Mouse (Mus musculus): ENCODE data around the gene Cand1. TPM values are rescaled to one million over a fixed set of nuclear protein-coding genes. Genes with fewer than 3 reads are reported as not detected.

Cand1 gene
- polyA plus RNA-seq, 1 experiment from 2014 or later, result 50.7 TPM

DNA sequence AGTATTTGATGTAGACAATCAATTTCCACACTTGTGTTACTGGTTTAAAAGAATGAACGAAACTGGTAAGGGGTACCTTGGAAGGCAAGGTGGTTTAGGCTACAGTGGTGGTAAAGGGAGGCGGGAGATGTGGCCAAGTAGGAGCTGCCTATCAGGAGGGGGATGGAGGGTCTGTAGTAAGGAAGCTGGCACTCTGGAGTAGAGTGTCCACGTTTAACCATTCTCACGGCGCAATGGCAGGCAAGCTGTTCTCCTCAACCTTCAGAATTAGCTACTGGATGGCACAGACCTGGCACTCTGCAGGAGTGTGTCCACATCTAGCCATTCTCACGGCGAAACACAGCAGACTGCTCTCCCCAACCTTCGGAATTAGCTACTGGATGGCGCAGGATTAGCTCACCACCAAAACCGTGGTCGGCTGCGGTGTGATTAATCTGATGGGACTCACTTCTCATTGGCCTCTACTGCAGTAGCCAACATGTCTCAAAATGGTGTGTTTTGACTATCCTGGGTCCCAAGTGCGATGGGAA lies 42.2 kb downstream of the Cand1 start:
- Histone ChIP-seq H3K4me3 (ENCODE audit: low read length) (no peak overlapping the region), H3K27me3 (ENCODE audit: insufficient read depth, low read length) (no peaks in the 10 kb centered on the region), H3K9ac (replicated peaks; ENCODE audit: low read length) (no peak overlapping the region), H3K4me2 (replicated peaks; ENCODE audit: low read depth, low read length) (no peak overlapping the region), H3K27ac (ENCODE audit: low read length) (no peak overlapping the region), H3K4me1 (ENCODE audit: insufficient read depth, low read length) (no peaks in the 10 kb centered on the region), H3K9me3 (ENCODE audit: low read length) (no peaks in the 10 kb centered on the region), H3K36me3 (ENCODE audit: insufficient read depth, low read length) (peaks cover 33% of the 10 kb centered on the region)
- 0 out of 2 replicates have a peak, but pooled peaks have one; percentile 49 for ATAC-seq (ENCODE audit: low FRiP score, low TSS enrichment)
- WGBS, result 98% methylated on average over 13 of the region's 13 CpGs

DNA sequence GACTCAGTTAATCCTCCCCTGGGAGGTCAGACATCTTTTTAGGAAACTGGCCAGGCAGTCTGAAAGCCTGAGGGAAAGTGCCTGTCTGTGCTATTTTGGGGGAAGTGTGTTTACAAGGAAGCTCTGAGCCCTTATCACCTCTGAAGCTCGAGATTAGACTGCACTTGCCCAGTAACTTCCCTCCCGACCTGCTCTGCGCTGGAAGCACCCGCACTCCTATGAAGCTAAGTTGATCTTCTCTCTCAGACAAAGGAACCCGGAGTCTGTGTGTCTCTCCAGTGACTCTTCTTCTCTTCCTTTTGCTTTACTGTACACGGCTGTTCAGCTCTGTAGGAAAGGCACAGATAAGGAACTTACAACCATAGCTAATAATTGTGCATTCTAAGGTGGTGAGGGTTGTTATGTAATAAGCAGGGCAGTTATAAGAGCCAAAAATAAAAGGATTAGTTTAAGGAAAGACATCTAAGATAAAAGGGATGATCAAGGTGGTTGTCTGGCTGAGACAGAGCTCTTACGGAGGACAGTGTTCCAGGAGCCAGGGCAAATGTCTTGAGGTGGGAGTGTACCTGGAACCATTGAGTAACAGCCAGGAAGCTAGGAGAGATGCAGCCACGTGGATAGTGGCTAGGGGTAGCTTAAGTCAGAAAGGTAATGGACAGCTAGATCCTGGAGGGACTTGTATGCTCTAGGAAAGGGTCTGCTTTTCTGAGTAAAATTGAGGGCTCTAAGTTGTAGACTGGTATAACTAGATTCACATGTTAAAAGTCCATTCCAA lies 47.1 kb downstream of the Cand1 start:
- no peaks in the 10 kb centered on the region for H3K9me3 ChIP-seq (ENCODE audit: low read length)
- H3K9ac ChIP-seq (replicated peaks; ENCODE audit: low read length), result no peak overlapping the region
- H3K27ac ChIP-seq (ENCODE audit: low read length), result no peak overlapping the region
- no peak overlapping the region for H3K4me3 ChIP-seq (ENCODE audit: low read length)
- no peak for ATAC-seq (ENCODE audit: low FRiP score, low TSS enrichment)
- H3K36me3 ChIP-seq (ENCODE audit: insufficient read depth, low read length), result peaks cover 3% of the 10 kb centered on the region
- H3K4me2 ChIP-seq (replicated peaks; ENCODE audit: low read depth, low read length), result no peak overlapping the region
- H3K27me3 ChIP-seq (ENCODE audit: insufficient read depth, low read length), result no peaks in the 10 kb centered on the region
- no peaks in the 10 kb centered on the region for H3K4me1 ChIP-seq (ENCODE audit: insufficient read depth, low read length)
- WGBS, result 57% methylated on average over 8 of the region's 8 CpGs

DNA sequence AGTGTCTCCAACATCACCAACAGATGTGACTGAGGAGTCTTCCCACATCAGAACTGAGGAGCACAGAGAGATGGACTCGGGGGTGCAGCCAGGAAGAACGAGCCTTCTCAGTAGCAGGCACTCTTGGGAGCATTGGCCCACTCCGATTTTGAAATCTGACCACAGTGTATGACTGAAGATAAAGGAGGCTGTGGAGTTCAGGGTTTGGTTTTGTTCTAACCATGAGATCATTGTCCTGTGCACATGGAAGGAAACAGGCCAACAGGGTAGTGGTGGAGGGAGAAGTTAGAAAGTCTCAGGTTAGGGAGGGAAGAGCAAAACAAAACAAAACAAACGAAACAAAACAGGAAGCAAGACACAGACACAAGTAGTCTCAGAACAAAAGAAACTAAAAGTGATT lies 52.1 kb downstream of the Cand1 start:
- no peak overlapping the region for H3K4me3 ChIP-seq (ENCODE audit: low read length)
- H3K9ac ChIP-seq (replicated peaks; ENCODE audit: low read length), result no peak overlapping the region
- no peaks in the 10 kb centered on the region for H3K36me3 ChIP-seq (ENCODE audit: insufficient read depth, low read length)
- H3K9me3 ChIP-seq (ENCODE audit: low read length), result peaks cover 4% of the 10 kb centered on the region; the same call in 1 of the 2 replicates
- H3K27me3 ChIP-seq (ENCODE audit: insufficient read depth, low read length), result no peaks in the 10 kb centered on the region
- H3K4me1 ChIP-seq (ENCODE audit: insufficient read depth, low read length), result no peaks in the 10 kb centered on the region
- H3K27ac ChIP-seq (ENCODE audit: low read length), result no peak overlapping the region
- no peak for ATAC-seq (ENCODE audit: low FRiP score, low TSS enrichment)
- WGBS, result 61% methylated on average over 4 of the region's 4 CpGs
- H3K4me2 ChIP-seq (replicated peaks; ENCODE audit: low read depth, low read length), result no peak overlapping the region

DNA sequence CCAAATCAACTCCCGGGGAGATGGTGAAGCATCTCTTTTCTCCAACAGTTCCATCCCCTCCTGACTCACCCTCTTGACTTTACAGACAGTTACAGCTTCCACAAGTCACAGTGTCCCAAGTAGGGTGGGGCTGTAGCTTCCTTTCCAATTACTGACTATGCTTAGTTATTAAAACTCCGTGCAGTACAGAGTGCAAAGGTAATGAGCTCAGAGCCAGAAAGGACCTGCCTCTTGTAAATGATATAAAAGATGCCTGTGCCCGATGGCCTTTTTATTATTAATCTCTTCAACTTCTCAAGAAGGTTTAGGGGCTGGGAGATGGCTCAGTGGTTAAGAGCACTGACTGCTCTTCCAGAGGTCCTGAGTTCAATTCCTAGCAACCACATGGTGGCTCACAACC lies 70.2 kb downstream of the Cand1 start:
- 78% methylated on average over 3 of the region's 3 CpGs for WGBS
- ATAC-seq (ENCODE audit: low FRiP score, low TSS enrichment), result no peak
- H3K4me1 ChIP-seq (ENCODE audit: insufficient read depth, low read length), result no peaks in the 10 kb centered on the region

DNA sequence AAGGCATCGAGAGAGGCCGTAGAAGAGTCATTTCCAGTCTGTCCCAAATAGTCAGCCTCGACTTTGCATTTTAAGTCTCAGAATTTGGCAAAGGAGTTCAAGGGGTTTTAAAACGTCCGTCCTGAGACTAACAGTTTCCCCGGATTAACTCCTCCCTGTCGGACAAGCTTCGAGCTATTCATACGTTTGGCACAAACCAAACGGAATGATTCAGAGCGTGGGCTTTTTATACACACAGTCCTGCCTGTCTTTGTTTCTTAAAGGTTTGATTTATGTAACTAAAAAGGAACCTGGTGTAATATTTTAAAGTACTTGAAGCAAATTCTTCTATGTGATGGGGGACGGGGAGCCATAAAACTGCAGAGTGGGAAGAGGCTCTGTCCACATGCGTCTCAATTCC lies 70.6 kb downstream of the Cand1 start:
- no peaks in the 10 kb centered on the region for H3K27me3 ChIP-seq (ENCODE audit: insufficient read depth, low read length)
- ATAC-seq (ENCODE audit: low FRiP score, low TSS enrichment), result no peak
- no peaks in the 10 kb centered on the region for H3K4me1 ChIP-seq (ENCODE audit: insufficient read depth, low read length)
- H3K9me3 ChIP-seq (ENCODE audit: low read length), result peaks cover 4% of the 10 kb centered on the region
- H3K27ac ChIP-seq (ENCODE audit: low read length), result no peak overlapping the region
- H3K4me2 ChIP-seq (replicated peaks; ENCODE audit: low read depth, low read length), result no peak overlapping the region
- WGBS, result 61% methylated on average over 13 of the region's 13 CpGs
- no peak overlapping the region for H3K9ac ChIP-seq (replicated peaks; ENCODE audit: low read length)
- H3K4me3 ChIP-seq (ENCODE audit: low read length), result no peak overlapping the region
- H3K36me3 ChIP-seq (ENCODE audit: insufficient read depth, low read length), result no peaks in the 10 kb centered on the region

More for the DNA sequence above, 70.2 kb downstream of the Cand1 start:
- Histone ChIP-seq H3K27me3 (ENCODE audit: insufficient read depth, low read length) (no peaks in the 10 kb centered on the region), H3K4me2 (replicated peaks; ENCODE audit: low read depth, low read length) (no peak overlapping the region), H3K9me3 (ENCODE audit: low read length) (peaks cover 4% of the 10 kb centered on the region), H3K36me3 (ENCODE audit: insufficient read depth, low read length) (no peaks in the 10 kb centered on the region), H3K9ac (replicated peaks; ENCODE audit: low read length) (no peak overlapping the region), H3K4me3 (ENCODE audit: low read length) (no peak overlapping the region), H3K27ac (ENCODE audit: low read length) (no peak overlapping the region)

DNA sequence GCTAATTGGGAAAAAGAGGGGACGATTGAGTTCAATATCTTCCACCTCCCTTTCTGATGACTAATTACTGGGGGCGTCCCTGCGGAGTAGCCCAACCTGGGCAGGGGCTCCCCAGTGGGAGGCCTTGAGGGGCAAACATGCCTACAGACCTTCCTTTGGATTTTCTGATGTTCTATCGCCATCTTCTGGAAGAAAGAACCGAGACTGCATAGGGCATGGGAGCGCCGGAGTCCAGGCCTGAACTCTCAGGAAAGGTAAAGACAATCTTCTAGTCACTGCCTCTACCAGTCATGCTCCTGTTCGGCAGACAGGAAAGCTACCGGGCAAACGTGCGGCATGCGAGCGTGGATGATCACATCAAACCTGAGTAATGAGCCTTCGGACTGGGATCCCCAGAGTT lies 71.1 kb downstream of the Cand1 start:
- no peaks in the 10 kb centered on the region for H3K36me3 ChIP-seq (ENCODE audit: insufficient read depth, low read length)
- 44% methylated on average over 14 of the region's 14 CpGs for WGBS
- no peak for ATAC-seq (ENCODE audit: low FRiP score, low TSS enrichment)
- peaks cover 4% of the 10 kb centered on the region for H3K9me3 ChIP-seq (ENCODE audit: low read length)
- no peak overlapping the region for H3K9ac ChIP-seq (replicated peaks; ENCODE audit: low read length)
- H3K4me1 ChIP-seq (ENCODE audit: insufficient read depth, low read length), result no peaks in the 10 kb centered on the region
- H3K4me3 ChIP-seq (ENCODE audit: low read length), result no peak overlapping the region
- H3K27me3 ChIP-seq (ENCODE audit: insufficient read depth, low read length), result no peaks in the 10 kb centered on the region
- no peak overlapping the region for H3K27ac ChIP-seq (ENCODE audit: low read length)
- H3K4me2 ChIP-seq (replicated peaks; ENCODE audit: low read depth, low read length), result no peak overlapping the region

DNA sequence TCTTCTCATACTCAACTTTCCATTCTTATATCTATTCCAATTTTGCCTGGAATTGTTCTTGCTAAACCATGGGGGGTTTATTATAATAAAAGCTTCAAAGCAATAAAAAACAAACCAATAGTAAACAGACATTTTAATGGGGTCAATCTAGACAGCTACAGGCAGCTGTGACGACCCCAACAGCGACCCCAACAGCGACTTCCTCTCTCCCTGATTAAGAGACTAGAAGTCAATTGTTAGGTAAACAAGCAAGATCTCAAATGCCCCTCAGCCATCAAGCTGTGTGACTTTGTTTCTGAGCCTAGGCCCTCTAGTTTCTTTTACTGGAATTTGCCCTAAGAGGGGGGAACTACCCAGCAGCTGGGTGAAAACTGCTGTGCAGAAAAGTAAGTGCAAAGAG lies 72.0 kb downstream of the Cand1 start:
- peaks cover 4% of the 10 kb centered on the region for H3K9me3 ChIP-seq (ENCODE audit: low read length)
- no peak for ATAC-seq (ENCODE audit: low FRiP score, low TSS enrichment)
- H3K4me3 ChIP-seq (ENCODE audit: low read length), result no peak overlapping the region
- no peaks in the 10 kb centered on the region for H3K4me1 ChIP-seq (ENCODE audit: insufficient read depth, low read length)
- WGBS, result 13% methylated on average over 3 of the region's 3 CpGs
- H3K9ac ChIP-seq (replicated peaks; ENCODE audit: low read length), result no peak overlapping the region
- H3K4me2 ChIP-seq (replicated peaks; ENCODE audit: low read depth, low read length), result no peak overlapping the region
- no peak overlapping the region for H3K27ac ChIP-seq (ENCODE audit: low read length)
- no peaks in the 10 kb centered on the region for H3K36me3 ChIP-seq (ENCODE audit: insufficient read depth, low read length)
- H3K27me3 ChIP-seq (ENCODE audit: insufficient read depth, low read length), result no peaks in the 10 kb centered on the region

DNA sequence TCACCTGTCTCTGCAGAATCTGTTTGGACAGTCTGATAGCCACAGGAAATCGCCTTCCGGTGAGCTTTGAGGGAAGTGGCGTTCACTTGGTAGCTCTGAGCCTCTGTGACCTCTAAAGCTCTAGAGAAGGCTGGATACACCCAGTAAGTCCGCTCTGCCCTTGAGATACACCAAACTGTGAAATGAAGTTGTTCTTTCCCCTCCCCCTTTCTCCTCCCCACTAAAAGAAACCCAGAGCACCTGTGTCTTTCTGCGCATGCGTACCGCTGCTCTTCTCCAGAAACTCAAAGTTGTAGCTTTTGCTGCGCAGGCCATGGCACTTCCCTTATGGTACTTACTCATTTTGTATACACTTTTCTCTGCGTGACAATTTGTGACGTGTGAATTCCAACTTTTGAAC lies 74.8 kb downstream of the Cand1 start:
- H3K4me1 ChIP-seq (ENCODE audit: insufficient read depth, low read length), result no peaks in the 10 kb centered on the region
- H3K4me2 ChIP-seq (replicated peaks; ENCODE audit: low read depth, low read length), result no peak overlapping the region
- no peak for ATAC-seq (ENCODE audit: low FRiP score, low TSS enrichment)
- H3K9me3 ChIP-seq (ENCODE audit: low read length), result peaks cover 10% of the 10 kb centered on the region
- H3K9ac ChIP-seq (replicated peaks; ENCODE audit: low read length), result no peak overlapping the region
- H3K36me3 ChIP-seq (ENCODE audit: insufficient read depth, low read length), result no peaks in the 10 kb centered on the region
- H3K4me3 ChIP-seq (ENCODE audit: low read length), result no peak overlapping the region
- H3K27ac ChIP-seq (ENCODE audit: low read length), result no peak overlapping the region
- no peaks in the 10 kb centered on the region for H3K27me3 ChIP-seq (ENCODE audit: insufficient read depth, low read length)
- WGBS, result 83% methylated on average over 10 of the region's 10 CpGs

DNA sequence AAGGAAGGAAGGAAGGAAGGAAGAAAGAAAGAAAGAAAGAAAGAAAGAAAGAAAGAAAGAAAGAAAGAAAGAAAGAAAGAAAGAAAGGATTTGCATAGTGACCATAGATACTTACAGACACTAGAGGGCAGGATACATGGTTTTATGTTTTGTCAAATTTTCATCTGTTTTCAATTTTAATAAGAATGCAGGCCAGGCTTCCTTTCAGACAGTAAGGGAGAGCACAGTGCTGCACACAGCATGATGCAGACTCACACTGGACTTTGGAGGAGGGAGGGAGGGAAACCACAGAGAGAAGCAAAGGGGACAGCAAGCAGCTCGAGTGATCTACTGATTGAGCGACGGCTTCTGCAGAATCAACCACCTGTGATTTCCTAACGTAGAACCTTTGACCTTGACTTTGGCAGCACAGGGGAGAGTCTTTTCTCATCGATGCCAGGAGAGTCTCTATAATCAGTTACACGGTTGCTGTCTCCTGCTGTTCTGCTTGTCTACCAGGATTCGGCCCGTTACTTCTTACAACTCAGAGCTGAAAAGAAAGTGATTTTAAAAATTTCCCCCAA lies 78.0 kb downstream of the Cand1 start:
- ATAC-seq (ENCODE audit: low FRiP score, low TSS enrichment), result no peak
- Histone ChIP-seq H3K9ac (replicated peaks; ENCODE audit: low read length) (no peak overlapping the region), H3K36me3 (ENCODE audit: insufficient read depth, low read length) (no peaks in the 10 kb centered on the region), H3K4me3 (ENCODE audit: low read length) (no peak overlapping the region), H3K27ac (ENCODE audit: low read length) (no peak overlapping the region), H3K27me3 (ENCODE audit: insufficient read depth, low read length) (no peaks in the 10 kb centered on the region), H3K9me3 (ENCODE audit: low read length) (peaks cover 13% of the 10 kb centered on the region), H3K4me1 (ENCODE audit: insufficient read depth, low read length) (no peaks in the 10 kb centered on the region), H3K4me2 (replicated peaks; ENCODE audit: low read depth, low read length) (no peak overlapping the region)
- 65% methylated on average over 8 of the region's 8 CpGs for WGBS

DNA sequence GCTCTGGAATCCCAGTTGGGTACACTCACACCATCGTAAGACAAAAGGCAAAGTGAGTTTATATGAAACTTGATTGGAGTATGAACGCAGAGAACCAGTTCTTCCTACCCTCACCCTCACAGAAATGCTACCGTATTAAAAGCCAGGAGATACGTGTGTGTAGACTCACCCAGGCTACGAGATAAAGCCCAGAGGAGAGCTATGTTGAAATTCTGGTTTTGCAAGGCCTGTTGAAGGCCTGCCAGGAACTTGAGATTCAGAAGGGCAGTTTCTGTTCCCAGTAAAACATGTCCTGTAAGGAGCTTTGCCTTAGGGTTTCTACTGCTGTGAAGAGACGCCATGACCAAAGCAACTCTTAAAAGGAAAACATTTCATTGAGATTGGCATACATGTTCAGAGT lies 79.7 kb downstream of the Cand1 start:
- no peak overlapping the region for H3K27ac ChIP-seq (ENCODE audit: low read length)
- no peak overlapping the region for H3K9ac ChIP-seq (replicated peaks; ENCODE audit: low read length)
- no peaks in the 10 kb centered on the region for H3K27me3 ChIP-seq (ENCODE audit: insufficient read depth, low read length)
- no peaks in the 10 kb centered on the region for H3K36me3 ChIP-seq (ENCODE audit: insufficient read depth, low read length)
- peaks cover 9% of the 10 kb centered on the region; the same call in 1 of the 2 replicates for H3K9me3 ChIP-seq (ENCODE audit: low read length)
- no peak overlapping the region for H3K4me2 ChIP-seq (replicated peaks; ENCODE audit: low read depth, low read length)
- no peak overlapping the region for H3K4me3 ChIP-seq (ENCODE audit: low read length)
- ATAC-seq (ENCODE audit: low FRiP score, low TSS enrichment), result no peak
- H3K4me1 ChIP-seq (ENCODE audit: insufficient read depth, low read length), result no peaks in the 10 kb centered on the region
- 88% methylated on average over 6 of the region's 6 CpGs for WGBS
